Mouse (Mus musculus): ENCODE results near the gene Dnajb8. TPM values are rescaled to one million over a fixed set of nuclear protein-coding genes. Genes with fewer than 3 reads are reported as not detected.
A peak's percentile ranks its signal among the peaks of the same experiment; 100 is the strongest.

Dnajb8 gene
- total RNA-seq, 4 experiments from 2014 or later = not detected

DNA sequence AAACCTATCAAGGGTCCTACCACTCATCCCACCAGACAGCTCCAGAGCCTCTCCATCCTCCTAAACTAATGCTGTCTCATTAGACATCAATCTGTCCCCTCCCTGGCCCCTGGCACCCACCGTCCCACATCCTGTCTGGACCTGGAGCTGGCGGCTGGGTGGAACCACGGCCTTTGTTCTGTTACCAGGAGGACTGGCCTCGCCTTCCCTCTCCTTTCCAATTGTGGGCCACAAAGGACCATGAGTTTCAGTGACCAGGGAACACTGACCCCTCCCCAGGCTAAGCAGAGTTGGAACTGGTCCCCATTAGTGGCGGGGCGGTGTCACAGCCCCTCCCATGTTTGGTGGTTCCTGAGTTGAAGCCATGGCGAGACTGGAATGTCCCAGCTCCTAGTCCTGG is 5.5 kb downstream of the Dnajb8 start:
- DNase-seq (ENCODE audit: low spot score) = peak; percentile 19

GRCm38 (mm10) chr6:88229221-88229620 is 7.2 kb downstream of the Dnajb8 start:
- DNase-seq (ENCODE audit: low spot score) = no peak

DNA sequence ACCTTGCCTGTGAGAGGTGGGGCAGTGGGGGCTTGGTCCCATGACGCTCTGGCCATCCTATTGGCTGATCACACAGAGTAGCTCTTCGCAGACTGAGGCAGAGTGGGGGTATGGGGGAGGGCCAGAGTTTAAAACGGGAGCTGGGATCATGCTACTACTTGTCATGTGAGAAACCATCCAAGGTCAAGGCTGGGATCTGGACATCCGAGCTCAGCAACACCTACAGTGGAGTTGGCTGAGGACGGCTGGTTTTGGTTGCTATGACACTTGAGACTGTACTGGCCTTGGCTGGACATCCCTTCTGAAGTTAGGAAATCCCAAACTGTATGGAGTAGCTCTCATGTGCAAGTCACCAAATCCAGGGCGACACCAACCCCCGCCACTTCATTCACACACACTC is 9.8 kb downstream of the Dnajb8 start:
- DNase-seq (ENCODE audit: low spot score) = no peak

GRCm38 (mm10) chr6:88232221-88232620 is 10.2 kb downstream of the Dnajb8 start:
- no peak for DNase-seq (ENCODE audit: low spot score)

DNA sequence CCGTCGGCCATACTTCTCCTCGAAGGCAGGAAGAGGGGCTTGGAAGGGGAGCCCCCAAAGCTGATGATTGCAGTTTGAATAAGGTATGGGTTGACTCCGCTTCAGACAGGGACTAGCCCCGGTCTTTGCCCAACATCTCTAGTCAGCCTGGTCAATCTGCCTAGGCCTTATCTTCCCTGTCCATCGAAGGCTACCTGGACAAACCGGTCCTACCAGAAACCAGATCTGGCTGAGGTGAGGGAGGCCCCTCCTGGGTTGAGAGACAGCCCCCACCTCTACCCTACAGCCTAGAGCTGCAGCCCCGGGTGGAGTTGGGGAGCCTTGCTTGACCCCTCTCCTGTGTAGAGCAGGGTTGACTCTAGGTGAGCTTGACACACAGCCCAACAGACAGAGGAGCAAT is 11.9 kb downstream of the Dnajb8 start:
- no peak for DNase-seq (ENCODE audit: low spot score)

GRCm38 (mm10) chr6:88235461-88235860 is 13.4 kb downstream of the Dnajb8 start:
- no peak for DNase-seq (ENCODE audit: low spot score)

DNA sequence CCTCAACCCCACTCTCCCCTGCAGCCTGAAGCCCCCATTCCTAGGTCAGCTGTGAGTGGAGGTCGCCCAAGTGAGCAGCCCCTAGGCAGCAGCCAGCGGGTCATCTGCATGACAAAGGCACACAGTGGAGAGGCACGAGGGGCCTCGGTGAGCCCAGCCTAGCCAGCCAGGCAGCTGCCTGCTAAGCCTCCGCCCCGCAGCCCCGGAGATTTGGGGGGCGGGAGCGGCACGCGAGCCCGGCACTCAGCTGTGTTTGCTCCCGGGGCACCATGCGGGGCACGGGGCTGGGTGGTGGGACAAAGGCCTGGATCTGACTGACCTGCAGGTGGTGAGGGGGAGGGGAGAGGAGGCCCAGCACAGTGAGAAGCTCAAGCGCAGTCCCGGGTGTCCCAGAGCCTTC is 13.9 kb downstream of the Dnajb8 start:
- DNase-seq (ENCODE audit: low spot score) = no peak

DNA sequence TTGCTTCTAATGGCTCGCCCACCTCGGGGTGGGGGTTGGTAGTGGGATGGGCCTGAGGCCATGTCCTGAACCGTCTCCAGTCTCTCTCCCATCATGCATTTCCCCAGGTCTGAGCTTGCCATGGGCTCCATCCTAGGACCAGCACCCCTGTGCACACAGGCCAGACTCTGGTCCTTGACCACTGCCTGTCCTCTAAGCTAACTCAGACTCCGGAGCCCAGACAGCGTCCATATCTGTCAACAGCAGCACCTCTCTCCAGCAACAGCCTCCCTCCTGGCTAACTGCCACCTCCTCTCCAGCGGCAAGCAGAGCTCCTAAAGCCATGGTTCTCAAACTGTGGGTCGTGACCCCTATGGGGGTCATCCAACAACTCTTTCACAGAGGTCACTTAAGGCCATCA is 14.4 kb downstream of the Dnajb8 start:
- no peak for DNase-seq (ENCODE audit: low spot score)

- DNase-seq (ENCODE audit: low spot score) = peak; percentile 52
Observed at GRCm38 (mm10) chr6:88242604-88243003, 20.5 kb downstream of the Dnajb8 start.

DNA sequence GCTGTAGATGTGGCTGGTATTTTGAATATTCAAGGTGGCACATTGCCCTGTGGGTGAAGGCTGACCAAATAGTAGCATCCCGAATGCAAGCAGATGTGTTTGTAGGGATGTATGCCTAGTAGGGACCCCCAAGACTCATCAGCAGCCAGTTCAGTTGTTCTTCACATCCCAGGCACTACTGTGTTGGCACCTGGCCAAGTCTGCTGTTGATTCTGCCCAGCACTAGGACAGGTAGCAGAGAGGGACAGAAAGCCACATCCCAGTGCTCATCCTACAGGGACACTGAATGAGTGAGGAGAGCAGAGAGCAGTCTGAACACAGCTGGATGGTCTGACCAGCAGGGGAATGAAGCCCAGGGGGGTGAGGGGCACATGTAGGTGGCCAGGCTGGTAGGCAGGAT is 27.2 kb downstream of the Dnajb8 start:
- no peak for DNase-seq (ENCODE audit: low spot score)

DNA sequence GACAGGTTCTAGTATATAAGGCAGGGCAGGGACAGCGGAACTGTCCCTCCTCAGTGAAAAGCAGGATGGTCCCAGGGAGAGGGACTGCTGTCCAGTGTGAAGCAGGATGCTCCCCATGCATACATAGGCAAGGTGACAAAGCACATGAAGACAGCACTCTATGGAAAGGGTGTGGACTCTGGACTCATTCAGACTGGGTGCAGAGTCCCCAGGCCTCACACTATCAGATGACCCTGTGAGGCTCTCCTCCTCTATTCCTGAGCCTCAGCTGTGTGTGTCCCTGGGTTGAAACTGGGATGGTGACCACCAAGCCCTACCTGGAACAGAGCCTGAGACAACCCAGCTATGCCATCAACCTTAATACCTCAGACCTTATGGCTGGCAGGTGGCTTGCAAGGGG is 29.3 kb downstream of the Dnajb8 start:
- DNase-seq (ENCODE audit: low spot score) = no peak

- no peak for DNase-seq (ENCODE audit: low spot score)
Observed at GRCm38 (mm10) chr6:88251798-88252478, 29.9 kb downstream of the Dnajb8 start.

DNA sequence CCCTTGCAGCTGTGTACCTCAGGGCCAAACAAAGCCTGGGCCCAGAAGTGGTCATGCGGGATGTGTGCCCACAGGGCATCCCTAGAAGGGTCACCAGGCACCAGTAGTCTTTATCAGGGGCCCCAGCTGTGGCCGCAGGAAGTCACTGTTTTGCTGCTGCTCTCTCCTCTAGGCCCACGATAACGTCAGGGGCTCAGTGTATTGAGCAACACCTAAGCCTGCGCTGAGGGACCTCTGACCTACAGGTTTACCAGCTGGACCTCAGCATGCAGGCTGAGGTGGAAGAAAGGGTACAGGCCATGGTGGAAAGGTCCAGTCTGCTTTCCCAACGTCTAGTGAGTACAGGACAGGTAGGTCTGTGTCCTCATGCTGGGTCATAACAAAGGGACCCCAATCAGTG is 32.0 kb downstream of the Dnajb8 start:
- no peak for DNase-seq (ENCODE audit: low spot score)

DNA sequence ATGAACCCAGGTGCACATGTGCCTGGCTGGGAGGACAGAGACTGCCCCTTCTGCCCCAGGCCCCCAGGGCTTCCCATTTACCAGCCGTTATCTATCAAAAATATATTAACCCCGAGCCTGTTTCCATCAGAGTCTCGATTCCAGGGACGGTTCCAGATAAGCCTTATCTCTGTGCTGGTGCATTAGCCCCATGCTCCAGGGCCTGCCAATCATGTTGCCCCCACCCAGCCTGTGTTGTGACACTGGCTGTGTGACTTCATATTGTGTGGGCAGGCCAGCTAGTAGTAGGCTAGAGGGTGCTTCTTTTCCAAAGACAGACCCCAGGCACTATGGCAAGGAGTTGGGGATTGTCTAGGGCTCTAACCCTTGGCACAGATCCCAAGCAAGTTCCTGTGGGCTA is 33.4 kb downstream of the Dnajb8 start:
- DNase-seq (ENCODE audit: low spot score) = no peak

DNA sequence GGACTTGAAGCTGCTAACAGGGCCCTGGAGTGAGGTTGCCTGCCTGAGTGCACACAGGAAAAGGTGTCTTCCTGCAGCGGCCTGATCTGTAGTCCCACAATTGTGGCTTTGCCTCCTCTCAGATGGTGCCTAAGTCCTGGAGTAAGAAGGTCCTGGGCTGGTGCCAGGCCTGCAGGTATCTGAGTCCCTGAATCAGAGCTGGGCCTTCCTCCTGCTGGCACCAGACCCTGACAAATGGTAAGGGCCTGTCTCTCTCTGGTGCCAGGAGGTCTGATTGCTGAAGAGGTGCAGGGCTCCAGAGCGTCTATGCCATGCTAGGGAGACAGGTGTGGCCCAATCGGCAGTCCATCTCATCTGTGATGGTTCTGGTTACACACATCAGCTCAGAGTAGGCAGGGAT is 37.6 kb downstream of the Dnajb8 start:
- no peak for DNase-seq (ENCODE audit: low spot score)

DNA sequence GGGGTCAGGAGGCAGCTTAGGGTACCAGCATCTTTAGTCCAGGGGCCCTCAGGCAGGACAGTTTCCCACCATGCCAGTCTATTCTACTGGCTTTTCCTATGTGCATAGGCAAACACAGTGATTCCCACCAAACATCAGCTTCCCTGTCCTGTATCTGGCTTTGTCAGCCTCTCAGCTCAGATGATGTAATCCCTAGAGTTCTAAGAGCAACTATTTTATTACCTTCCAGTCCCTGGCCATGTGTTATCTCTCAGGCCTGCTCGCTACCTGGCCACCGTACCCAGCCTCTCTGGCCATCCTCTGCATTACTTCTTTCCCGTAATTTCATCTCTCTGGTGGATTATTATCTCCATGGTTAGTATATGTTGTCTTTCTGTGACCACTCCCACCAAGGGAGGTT is 38.6 kb downstream of the Dnajb8 start:
- DNase-seq (ENCODE audit: low spot score) = no peak

DNA sequence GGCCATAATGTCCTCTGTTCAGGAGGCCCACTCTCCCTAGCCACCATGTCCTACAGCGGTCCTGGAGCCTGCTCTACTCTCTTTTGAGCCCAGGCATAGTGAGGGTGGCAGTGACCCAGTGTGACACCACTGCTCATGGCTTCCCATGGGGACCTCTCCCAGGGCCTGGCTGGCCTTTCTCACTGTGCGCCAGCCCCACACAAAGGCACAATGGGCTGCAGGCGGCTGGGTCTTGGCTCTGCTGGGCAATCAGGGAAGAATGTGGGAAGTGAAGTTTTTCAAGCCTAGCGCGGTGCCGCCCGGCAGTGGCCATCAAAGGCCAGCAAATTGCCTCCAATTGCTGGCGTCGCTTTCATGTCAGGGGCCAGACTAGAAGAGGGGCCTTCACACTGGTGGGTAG is 40.1 kb downstream of the Dnajb8 start:
- no peak for DNase-seq (ENCODE audit: low spot score)

DNA sequence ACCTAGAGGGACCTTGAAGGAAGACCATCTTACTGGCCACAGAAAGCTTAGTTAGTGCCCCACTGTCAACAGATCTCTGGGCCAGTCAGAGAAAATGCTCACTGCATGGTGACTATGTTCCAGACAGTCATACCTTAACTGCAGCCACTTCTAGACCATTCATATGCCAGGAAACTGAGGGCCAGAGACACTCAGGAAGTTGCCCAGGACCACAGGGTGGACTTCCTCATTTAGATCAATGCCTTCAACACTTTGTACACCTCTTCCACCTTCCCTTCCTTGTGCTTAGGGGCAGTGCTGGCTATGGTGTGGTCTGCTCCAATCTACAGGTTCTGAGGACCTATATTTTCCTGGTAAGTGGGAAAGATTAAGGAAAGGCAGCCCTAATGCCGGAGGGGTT is 43.3 kb downstream of the Dnajb8 start:
- DNase-seq (ENCODE audit: low spot score) = no peak

GRCm38 (mm10) chr6:88266055-88266454 is 44.0 kb downstream of the Dnajb8 start:
- DNase-seq (ENCODE audit: low spot score) = no peak

DNA sequence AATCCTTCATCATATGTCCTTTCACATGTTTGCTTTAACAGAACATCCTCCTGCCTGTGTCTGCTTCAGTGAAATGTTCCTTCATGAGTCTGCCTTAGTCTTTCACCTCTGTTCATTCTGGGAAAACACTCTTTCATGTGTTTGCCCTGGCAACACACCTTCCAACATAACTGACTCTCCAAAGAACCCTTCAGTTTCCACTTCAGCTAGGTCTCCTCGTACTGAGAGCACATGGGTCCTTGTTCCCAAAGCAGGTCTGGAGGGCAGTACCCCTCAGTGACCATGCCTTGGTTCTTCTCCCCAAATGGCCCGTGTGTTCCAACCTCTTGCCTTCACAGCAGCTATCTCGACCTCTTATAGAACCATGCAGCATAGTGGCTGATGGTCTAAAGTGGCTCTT is 45.0 kb downstream of the Dnajb8 start:
- DNase-seq (ENCODE audit: low spot score) = no peak

- DNase-seq (ENCODE audit: low spot score) = no peak
Observed at GRCm38 (mm10) chr6:88267970-88268369, 45.9 kb downstream of the Dnajb8 start.

GRCm38 (mm10) chr6:88274623-88275022 is 52.6 kb downstream of the Dnajb8 start:
- DNase-seq (ENCODE audit: low spot score) = no peak

- no peak for DNase-seq (ENCODE audit: low spot score)
Observed at GRCm38 (mm10) chr6:88276221-88276620, 54.2 kb downstream of the Dnajb8 start.

DNA sequence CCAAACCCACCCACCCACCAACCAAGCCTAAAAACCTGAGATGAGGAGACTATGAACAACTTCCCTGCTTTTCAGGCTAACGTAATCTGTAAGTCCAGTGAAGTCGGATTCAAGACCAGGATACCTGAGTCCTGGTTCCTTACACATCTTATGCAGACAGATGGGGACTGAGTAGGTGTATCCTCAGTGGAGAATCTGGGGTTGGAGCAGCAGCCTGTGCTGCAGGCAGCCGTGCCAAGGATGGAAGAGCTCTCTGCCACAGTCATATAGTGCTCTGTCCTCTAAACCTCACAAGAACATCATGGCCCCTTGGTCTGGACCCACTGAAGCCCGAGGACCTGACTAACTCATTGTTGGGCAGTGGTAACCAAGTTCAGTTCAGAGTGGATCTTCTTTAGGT is 55.2 kb downstream of the Dnajb8 start:
- no peak for DNase-seq (ENCODE audit: low spot score)

Measured in heart, adult 8-10 months (tissue).